Mouse (Mus musculus) liver (tissue): ENCODE data around the gene Wt1.
A peak's percentile ranks its signal among the peaks of the same experiment; 100 is the strongest.

Experiments used
- DNase-seq: peaks from one replicate; pipeline ENCODE4 v3.0.0-alpha.2; 2020; ENCODE audit warnings: mixed read lengths

Gene Wt1

GRCm38 (mm10) chr2:105126691-105127530 lies 582 bp downstream of the Wt1 start:
- DNase-seq: no peak

GRCm38 (mm10) chr2:105127531-105128480 lies 1.5 kb downstream of the Wt1 start:
- no peak for DNase-seq

- DNase-seq: no peak
Observed at GRCm38 (mm10) chr2:105128564-105128963, 2.2 kb downstream of the Wt1 start.

- DNase-seq: peak; percentile 25
Observed at GRCm38 (mm10) chr2:105130351-105131060, 4.2 kb downstream of the Wt1 start.

GRCm38 (mm10) chr2:105131061-105131810 lies 4.9 kb downstream of the Wt1 start:
- DNase-seq: no peak

- DNase-seq: no peak
Observed at GRCm38 (mm10) chr2:105131811-105132100, 5.4 kb downstream of the Wt1 start.

- DNase-seq: no peak
Observed at GRCm38 (mm10) chr2:105132300-105132699, 6.0 kb downstream of the Wt1 start.

- no peak for DNase-seq
Observed at GRCm38 (mm10) chr2:105132933-105133795, 6.8 kb downstream of the Wt1 start.

GRCm38 (mm10) chr2:105134296-105134695 lies 8.0 kb downstream of the Wt1 start:
- DNase-seq: peak; percentile 38

- DNase-seq: no peak
Observed at GRCm38 (mm10) chr2:105139471-105139870, 13.1 kb downstream of the Wt1 start.

GRCm38 (mm10) chr2:105141371-105141770 lies 15.0 kb downstream of the Wt1 start:
- DNase-seq: no peak

- no peak for DNase-seq
Observed at GRCm38 (mm10) chr2:105143731-105144130, 17.4 kb downstream of the Wt1 start.

GRCm38 (mm10) chr2:105151544-105151943 lies 25.2 kb downstream of the Wt1 start:
- DNase-seq: no peak

- DNase-seq: no peak
Observed at GRCm38 (mm10) chr2:105153046-105153445, 26.7 kb downstream of the Wt1 start.

- DNase-seq: no peak
Observed at GRCm38 (mm10) chr2:105160949-105161348, 34.6 kb downstream of the Wt1 start.

- no peak for DNase-seq
Observed at GRCm38 (mm10) chr2:105162763-105163162, 36.4 kb downstream of the Wt1 start.

- DNase-seq: no peak
Observed at GRCm38 (mm10) chr2:105168137-105168536, 41.8 kb downstream of the Wt1 start.

- no peak for DNase-seq
Observed at GRCm38 (mm10) chr2:105174254-105174653, 47.9 kb downstream of the Wt1 start.

- DNase-seq: no peak
Observed at GRCm38 (mm10) chr2:105178871-105179270, 52.5 kb downstream of the Wt1 start.

- no peak for DNase-seq
Observed at GRCm38 (mm10) chr2:105182501-105182900, 56.2 kb downstream of the Wt1 start.

GRCm38 (mm10) chr2:105185140-105185539 lies 58.8 kb downstream of the Wt1 start:
- no peak for DNase-seq
